Mouse (Mus musculus): ENCODE measurements around the gene Ift52. TPM values are rescaled to one million over a fixed set of nuclear protein-coding genes. Genes with fewer than 3 reads are reported as not detected.
A peak's percentile ranks its signal among the peaks of the same experiment; 100 is the strongest.

Gene Ift52
- polyA plus RNA-seq, 1 experiment from 2014 or later, result 50.2 TPM

GRCm38 (mm10) chr2:163060630-163061029, 43.5 kb downstream of the Ift52 start:
- Histone ChIP-seq H3K9me3 (ENCODE audit: control insufficient read depth, low read length) (no peaks in the 10 kb centered on the region), H3K27ac (replicated peaks; ENCODE audit: low read depth, low read length) (no peak overlapping the region), H3K27me3 (ENCODE audit: control insufficient read depth, insufficient read depth, low read length) (no peaks in the 10 kb centered on the region), H3K4me1 (ENCODE audit: control insufficient read depth, insufficient read depth, low read length) (no peaks in the 10 kb centered on the region), H3K9ac (replicated peaks; ENCODE audit: low read length) (no peak overlapping the region), H3K4me3 (replicated peaks; ENCODE audit: low read depth, low read length) (no peak overlapping the region), H3K4me2 (ENCODE audit: low read length) (no peak overlapping the region), H3K36me3 (ENCODE audit: control insufficient read depth, insufficient read depth, low read length) (no peaks in the 10 kb centered on the region)
- DNase-seq (no peak), ATAC-seq (ENCODE audit: low FRiP score, low TSS enrichment) (no peak)
- WGBS, result 80% methylated on average over 6 of the region's 6 CpGs

DNA sequence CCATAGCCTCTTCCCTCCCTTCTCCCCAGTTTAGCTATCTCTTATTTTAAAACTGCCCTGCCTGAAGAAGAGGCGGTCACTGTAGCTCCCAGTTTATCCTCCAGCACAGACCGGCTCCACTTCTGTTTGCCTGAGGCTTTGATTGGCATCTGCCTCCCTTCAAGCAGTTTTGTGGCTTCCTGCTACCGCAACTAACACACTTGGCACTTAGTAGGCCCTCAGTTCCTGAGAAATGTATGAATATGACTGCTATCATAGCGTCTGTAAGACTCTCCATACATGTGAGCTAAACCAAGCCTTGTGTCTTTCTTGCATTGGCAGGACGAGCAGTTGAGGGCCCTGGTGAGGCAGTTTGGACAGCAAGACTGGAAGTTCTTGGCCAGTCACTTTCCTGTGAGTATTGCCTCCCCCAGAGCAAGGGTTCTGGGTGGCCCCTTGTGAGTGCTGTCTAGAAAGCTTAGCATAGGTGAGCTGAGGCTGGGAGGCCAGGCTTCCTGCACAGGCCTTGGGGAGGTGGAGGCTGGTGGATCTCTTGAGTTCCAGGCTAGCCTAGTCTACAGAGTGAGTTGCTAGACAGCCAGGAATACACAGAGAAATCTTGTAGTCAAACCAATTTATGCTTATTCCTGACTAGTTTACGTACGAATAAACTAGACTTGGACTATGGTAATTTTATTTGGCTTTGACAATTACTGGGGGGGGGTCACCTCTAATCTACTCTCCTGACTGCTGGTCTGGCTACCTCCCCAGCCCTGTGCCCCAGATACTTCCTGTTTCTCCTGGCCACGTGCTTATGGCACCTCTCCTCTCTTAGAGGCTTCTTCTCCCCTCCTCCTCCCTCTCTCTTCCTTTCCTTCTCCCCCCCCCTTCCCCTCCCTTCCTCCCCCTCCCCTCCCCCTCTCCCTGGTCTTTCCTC, 44.3 kb downstream of the Ift52 start:
- ATAC-seq (ENCODE audit: low FRiP score, low TSS enrichment), result no peak
- H3K27me3 ChIP-seq (ENCODE audit: control insufficient read depth, insufficient read depth, low read length), result no peaks in the 10 kb centered on the region
- no peaks in the 10 kb centered on the region for H3K9me3 ChIP-seq (ENCODE audit: control insufficient read depth, low read length)
- H3K36me3 ChIP-seq (ENCODE audit: control insufficient read depth, insufficient read depth, low read length), result no peaks in the 10 kb centered on the region
- no peak overlapping the region for H3K9ac ChIP-seq (replicated peaks; ENCODE audit: low read length)
- H3K27ac ChIP-seq (replicated peaks; ENCODE audit: low read depth, low read length), result no peak overlapping the region
- no peak overlapping the region for H3K4me3 ChIP-seq (replicated peaks; ENCODE audit: low read depth, low read length)
- no peaks in the 10 kb centered on the region for H3K4me1 ChIP-seq (ENCODE audit: control insufficient read depth, insufficient read depth, low read length)
- WGBS, result 82% methylated on average over 8 of the region's 8 CpGs
- H3K4me2 ChIP-seq (ENCODE audit: low read length), result no peak overlapping the region
- DNase-seq, result no peak

GRCm38 (mm10) chr2:163062119-163062508, 45.0 kb downstream of the Ift52 start:
- H3K4me2 ChIP-seq (ENCODE audit: low read length), result no peak overlapping the region
- no peak for DNase-seq
- WGBS, result 76% methylated on average over 6 of the region's 6 CpGs

DNA sequence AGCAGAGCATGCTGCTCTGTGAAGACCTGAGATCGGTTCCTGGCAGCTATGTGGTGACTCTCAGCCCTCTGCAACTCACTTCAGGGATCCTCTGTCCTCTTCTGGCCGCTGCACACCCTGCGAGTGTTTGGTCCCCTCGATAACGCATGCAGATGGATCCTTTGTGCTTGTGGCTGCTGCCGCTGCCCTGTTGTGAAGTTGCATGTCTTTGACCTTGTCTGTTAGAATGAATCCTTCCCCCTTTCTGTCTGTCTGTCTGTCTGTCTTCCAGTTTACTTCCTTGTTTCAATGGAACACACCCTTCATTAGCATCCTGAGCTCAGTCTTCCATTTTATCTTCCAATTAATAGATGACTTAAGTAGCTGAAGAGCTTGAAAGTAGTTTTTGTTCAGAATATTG, 49.2 kb downstream of the Ift52 start:
- Histone ChIP-seq H3K9ac (replicated peaks; ENCODE audit: low read length) (no peak overlapping the region), H3K4me2 (ENCODE audit: low read length) (no peak overlapping the region), H3K27ac (replicated peaks; ENCODE audit: low read depth, low read length) (no peak overlapping the region), H3K4me1 (ENCODE audit: control insufficient read depth, insufficient read depth, low read length) (no peaks in the 10 kb centered on the region), H3K9me3 (ENCODE audit: control insufficient read depth, low read length) (no peaks in the 10 kb centered on the region), H3K4me3 (replicated peaks; ENCODE audit: low read depth, low read length) (no peak overlapping the region), H3K27me3 (ENCODE audit: control insufficient read depth, insufficient read depth, low read length) (no peaks in the 10 kb centered on the region), H3K36me3 (ENCODE audit: control insufficient read depth, insufficient read depth, low read length) (no peaks in the 10 kb centered on the region)
- 91% methylated on average over 6 of the region's 6 CpGs for WGBS
- DNase-seq (no peak), ATAC-seq (ENCODE audit: low FRiP score, low TSS enrichment) (no peak)

More at GRCm38 (mm10) chr2:163062119-163062508, 45.0 kb downstream of the Ift52 start:
- Histone ChIP-seq H3K9me3 (ENCODE audit: control insufficient read depth, low read length) (no peaks in the 10 kb centered on the region), H3K36me3 (ENCODE audit: control insufficient read depth, insufficient read depth, low read length) (no peaks in the 10 kb centered on the region), H3K4me1 (ENCODE audit: control insufficient read depth, insufficient read depth, low read length) (no peaks in the 10 kb centered on the region), H3K4me3 (replicated peaks; ENCODE audit: low read depth, low read length) (no peak overlapping the region), H3K27me3 (ENCODE audit: control insufficient read depth, insufficient read depth, low read length) (no peaks in the 10 kb centered on the region), H3K9ac (replicated peaks; ENCODE audit: low read length) (no peak overlapping the region), H3K27ac (replicated peaks; ENCODE audit: low read depth, low read length) (no peak overlapping the region)
- no peak for ATAC-seq (ENCODE audit: low FRiP score, low TSS enrichment)

DNA sequence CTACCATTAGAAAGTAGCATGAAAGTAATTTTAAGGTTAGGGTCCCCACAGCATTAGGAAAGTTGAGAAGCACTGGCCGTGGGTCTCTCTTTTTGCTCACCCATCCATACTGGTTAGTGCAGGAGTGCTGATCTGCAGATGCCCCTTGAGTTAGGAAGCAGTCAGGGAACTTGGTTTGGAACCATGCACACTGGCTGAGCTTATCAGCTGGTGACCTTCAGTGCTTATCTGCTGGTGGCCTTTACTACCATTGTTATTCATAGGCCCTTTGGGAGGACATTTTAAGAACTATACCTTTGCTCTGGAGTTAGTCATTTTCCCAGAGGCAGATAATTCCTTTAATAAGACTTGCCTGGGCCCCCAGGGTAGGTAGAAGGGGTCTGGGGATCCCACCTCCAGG, 50.1 kb downstream of the Ift52 start:
- ATAC-seq (ENCODE audit: low FRiP score, low TSS enrichment), result no peak
- Histone ChIP-seq H3K36me3 (ENCODE audit: control insufficient read depth, insufficient read depth, low read length) (no peaks in the 10 kb centered on the region), H3K9me3 (ENCODE audit: control insufficient read depth, low read length) (no peaks in the 10 kb centered on the region), H3K4me3 (replicated peaks; ENCODE audit: low read depth, low read length) (no peak overlapping the region), H3K27me3 (ENCODE audit: control insufficient read depth, insufficient read depth, low read length) (no peaks in the 10 kb centered on the region), H3K9ac (replicated peaks; ENCODE audit: low read length) (no peak overlapping the region), H3K4me2 (ENCODE audit: low read length) (no peak overlapping the region), H3K4me1 (ENCODE audit: control insufficient read depth, insufficient read depth, low read length) (no peaks in the 10 kb centered on the region), H3K27ac (replicated peaks; ENCODE audit: low read depth, low read length) (no peak overlapping the region)
- DNase-seq, result no peak
- WGBS, result 82% methylated on average over 1 of the region's 1 CpGs

GRCm38 (mm10) chr2:163070213-163070612, 53.1 kb downstream of the Ift52 start:
- Histone ChIP-seq H3K36me3 (ENCODE audit: control insufficient read depth, insufficient read depth, low read length) (no peaks in the 10 kb centered on the region), H3K4me3 (replicated peaks; ENCODE audit: low read depth, low read length) (no peak overlapping the region), H3K9me3 (ENCODE audit: control insufficient read depth, low read length) (no peaks in the 10 kb centered on the region), H3K27ac (replicated peaks; ENCODE audit: low read depth, low read length) (no peak overlapping the region), H3K27me3 (ENCODE audit: control insufficient read depth, insufficient read depth, low read length) (no peaks in the 10 kb centered on the region), H3K4me2 (ENCODE audit: low read length) (no peak overlapping the region), H3K9ac (replicated peaks; ENCODE audit: low read length) (no peak overlapping the region), H3K4me1 (ENCODE audit: control insufficient read depth, insufficient read depth, low read length) (no peaks in the 10 kb centered on the region)
- 93% methylated on average over 3 of the region's 3 CpGs for WGBS
- no peak for ATAC-seq (ENCODE audit: low FRiP score, low TSS enrichment)
- peak; percentile 35 for DNase-seq

GRCm38 (mm10) chr2:163071590-163071989, 54.4 kb downstream of the Ift52 start:
- no peaks in the 10 kb centered on the region for H3K9me3 ChIP-seq (ENCODE audit: control insufficient read depth, low read length)
- DNase-seq (no peak), ATAC-seq (ENCODE audit: low FRiP score, low TSS enrichment) (no peak)
- H3K4me3 ChIP-seq (replicated peaks; ENCODE audit: low read depth, low read length), result no peak overlapping the region
- no peak overlapping the region for H3K4me2 ChIP-seq (ENCODE audit: low read length)
- WGBS, result 92% methylated on average over 3 of the region's 3 CpGs
- H3K9ac ChIP-seq (replicated peaks; ENCODE audit: low read length), result no peak overlapping the region
- no peak overlapping the region for H3K27ac ChIP-seq (replicated peaks; ENCODE audit: low read depth, low read length)
- no peaks in the 10 kb centered on the region for H3K27me3 ChIP-seq (ENCODE audit: control insufficient read depth, insufficient read depth, low read length)
- no peaks in the 10 kb centered on the region for H3K36me3 ChIP-seq (ENCODE audit: control insufficient read depth, insufficient read depth, low read length)
- no peaks in the 10 kb centered on the region for H3K4me1 ChIP-seq (ENCODE audit: control insufficient read depth, insufficient read depth, low read length)

DNA sequence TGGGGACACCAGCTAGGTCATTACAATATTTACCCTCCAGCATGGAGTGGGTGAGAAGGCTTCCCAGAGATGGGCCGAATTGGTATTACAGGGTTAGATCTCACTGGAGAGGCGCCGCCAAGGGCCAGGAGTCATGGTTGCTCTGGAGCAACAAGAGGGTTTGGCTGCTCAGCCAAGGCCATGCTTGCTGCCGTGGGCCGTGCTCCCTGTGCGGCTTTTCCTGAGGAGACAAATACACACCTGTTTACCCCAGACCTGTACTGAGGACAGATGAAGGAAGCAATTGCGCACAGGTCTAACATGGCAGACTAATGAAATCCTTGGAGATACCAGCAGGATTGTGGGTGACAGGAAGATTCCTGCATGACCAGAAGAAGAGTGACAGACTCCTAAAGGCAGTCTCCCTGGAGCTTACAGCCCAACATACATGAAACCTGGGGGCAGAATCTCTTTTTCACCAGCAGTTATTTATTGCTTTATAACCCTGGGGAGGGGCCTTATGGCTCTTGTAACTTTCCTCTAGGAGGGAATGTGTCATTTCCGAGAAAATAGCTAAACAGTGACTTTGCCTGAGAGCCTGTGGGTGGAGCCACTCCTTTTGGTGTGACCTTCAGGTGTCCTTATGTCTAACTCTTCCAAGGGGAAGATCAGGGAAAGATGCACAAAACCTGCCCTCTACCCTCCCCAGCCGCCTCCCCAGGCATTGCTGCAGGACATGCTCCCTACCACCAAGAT, 56.0 kb downstream of the Ift52 start:
- WGBS, result 97% methylated on average over 9 of the region's 9 CpGs
- Histone ChIP-seq H3K4me1 (ENCODE audit: control insufficient read depth, insufficient read depth, low read length) (no peaks in the 10 kb centered on the region), H3K27me3 (ENCODE audit: control insufficient read depth, insufficient read depth, low read length) (no peaks in the 10 kb centered on the region), H3K27ac (replicated peaks; ENCODE audit: low read depth, low read length) (no peak overlapping the region), H3K9me3 (ENCODE audit: control insufficient read depth, low read length) (no peaks in the 10 kb centered on the region), H3K4me2 (ENCODE audit: low read length) (no peak overlapping the region), H3K4me3 (replicated peaks; ENCODE audit: low read depth, low read length) (no peak overlapping the region), H3K9ac (replicated peaks; ENCODE audit: low read length) (no peak overlapping the region), H3K36me3 (ENCODE audit: control insufficient read depth, insufficient read depth, low read length) (no peaks in the 10 kb centered on the region)
- no peak for ATAC-seq (ENCODE audit: low FRiP score, low TSS enrichment)
- DNase-seq, result no peak
